Mouse (Mus musculus) CH12.LX (cell line): ENCODE data around the gene Pdha1. TPM values are rescaled to one million over a fixed set of nuclear protein-coding genes. Genes with fewer than 3 reads are reported as not detected.

Source experiments
- DNase-seq: peaks from one replicate; pipeline ENCODE4 v3.0.0-alpha.2; 2013; ENCODE audit errors: extremely low read depth
- H3K27ac ChIP-seq: 2 replicates; pipeline ENCODE4 v1.5.1; 2012; ENCODE audit warnings: low read depth, mild to moderate bottlenecking, control low read depth, moderate library complexity; ENCODE audit not compliant: insufficient read depth
- H3K27me3 ChIP-seq: replicated peaks from 2 replicates; pipeline ENCODE3; 2012; ENCODE audit warnings: inconsistent platforms
- H3K36me3 ChIP-seq, 2 experiments: replicated peaks in 1 of 2; 2 replicates each; pipeline versions ENCODE3 to v1.6.1; 2012; ENCODE audit warnings: inconsistent platforms in 1 of 2, low read length in 1 of 2, mild to moderate bottlenecking in 1 of 2, mixed read lengths in 1 of 2, moderate library complexity in 1 of 2; ENCODE audit not compliant: control insufficient read depth in 1 of 2, insufficient read depth in 1 of 2
- H3K4me1 ChIP-seq, 2 experiments: 2 replicates each; pipeline ENCODE4 v1.6.1; 2012; ENCODE audit warnings: inconsistent platforms in 1 of 2, moderate library complexity in 1 of 2; ENCODE audit not compliant: insufficient read depth in 2 of 2, control insufficient read depth in 1 of 2
- H3K4me2 ChIP-seq: 2 replicates; pipeline ENCODE4 v1.6.1; 2012; ENCODE audit warnings: low read depth, mild to moderate bottlenecking, control low read depth; ENCODE audit not compliant: poor library complexity, insufficient read depth, severe bottlenecking
- H3K4me3 ChIP-seq, 3 experiments: fragments of 150-350 bp in 1 of 3; sonication (generic) in 1 of 3; replicated peaks in 1 of 3; 2 replicates each; pipeline versions ENCODE3 to v1.5.1; 2011 to 2012; ENCODE audit warnings: low read depth in 2 of 3, low read length in 2 of 3, mild to moderate bottlenecking in 2 of 3, moderate library complexity in 2 of 3, control low read depth in 1 of 3, improper control_type of control experiment in 1 of 3, inconsistent platforms in 1 of 3, mixed read lengths in 1 of 3; ENCODE audit not compliant: poor library complexity in 1 of 3
- H3K79me2 ChIP-seq: replicated peaks from 2 replicates; pipeline ENCODE4 v1.6.1; 2012; ENCODE audit warnings: mild to moderate bottlenecking, moderate library complexity; ENCODE audit not compliant: control insufficient read depth, poor library complexity, insufficient read depth, severe bottlenecking; ENCODE audit errors: extremely low read depth
- H3K9ac ChIP-seq: 2 replicates; pipeline ENCODE4 v1.6.1; 2012; ENCODE audit warnings: low read depth, mild to moderate bottlenecking, control low read depth, moderate library complexity; ENCODE audit not compliant: insufficient read depth
- H3K9me3 ChIP-seq: replicated peaks from 2 replicates; pipeline ENCODE3; 2012; ENCODE audit warnings: low read length, inconsistent platforms, mixed read lengths
- BHLHE40 ChIP-seq: IDR thresholded peaks from 2 replicates; pipeline ENCODE4 v1.6.1; 2011; ENCODE audit warnings: mild to moderate bottlenecking, low read depth, low read length, improper control_type of control experiment
- CHD1 ChIP-seq: IDR thresholded peaks from 2 replicates; pipeline ENCODE4 v1.6.1; 2012; ENCODE audit warnings: low read depth, low read length, improper control_type of control experiment, inconsistent platforms
- CHD2 ChIP-seq: IDR thresholded peaks from 2 replicates; pipeline ENCODE4 v1.6.1; 2011; ENCODE audit warnings: low read length, improper control_type of control experiment
- CTCF ChIP-seq, 2 experiments: IDR thresholded peaks in 1 of 2; conservative IDR thresholded peaks in 1 of 2; 2 replicates each; pipeline ENCODE4 v1.5.1; 2011 to 2012; ENCODE audit warnings: low read depth in 2 of 2, low read length in 2 of 2, improper control_type of control experiment in 1 of 2, inconsistent platforms in 1 of 2, mild to moderate bottlenecking in 1 of 2, moderate library complexity in 1 of 2
- E2F4 ChIP-seq: IDR thresholded peaks from 2 replicates; pipeline ENCODE4 v1.6.1; 2011; ENCODE audit warnings: low read depth, low read length, improper control_type of control experiment; ENCODE audit not compliant: insufficient replicate concordance
- ELF1 ChIP-seq: IDR thresholded peaks from 2 replicates; pipeline ENCODE4 v1.6.1; 2014; ENCODE audit warnings: low read depth, mild to moderate bottlenecking, inconsistent platforms, low read length, improper control_type of control experiment
- EP300 ChIP-seq: IDR thresholded peaks from 2 replicates; pipeline ENCODE4 v1.6.1; 2011; ENCODE audit warnings: low read length, improper control_type of control experiment
- ETS1 ChIP-seq: conservative IDR thresholded peaks from 2 replicates; pipeline ENCODE4 v1.6.1; 2012; ENCODE audit warnings: low read depth, mild to moderate bottlenecking, inconsistent platforms, low read length, improper control_type of control experiment, moderate library complexity
- GABPA ChIP-seq: IDR thresholded peaks from 2 replicates; pipeline ENCODE4 v1.6.1; 2012; ENCODE audit warnings: low read depth, low read length, improper control_type of control experiment, inconsistent platforms; ENCODE audit not compliant: insufficient replicate concordance
- HCFC1 ChIP-seq: IDR thresholded peaks from 2 replicates; pipeline ENCODE4 v1.6.1; 2012; ENCODE audit warnings: low read depth, mild to moderate bottlenecking, inconsistent platforms, low read length, improper control_type of control experiment
- IRF4 ChIP-seq: IDR thresholded peaks from 2 replicates; pipeline ENCODE4 v1.6.1; 2014; ENCODE audit warnings: low read depth, mild to moderate bottlenecking, inconsistent platforms, low read length, improper control_type of control experiment
- JUN ChIP-seq: IDR thresholded peaks from 2 replicates; pipeline ENCODE4 v1.6.1; 2011; ENCODE audit warnings: low read depth, mild to moderate bottlenecking, low read length, improper control_type of control experiment, moderate library complexity; ENCODE audit not compliant: insufficient read depth
- JUND ChIP-seq: conservative IDR thresholded peaks from 2 replicates; pipeline ENCODE4 v1.6.1; 2011; ENCODE audit warnings: low read depth, low read length, improper control_type of control experiment
- KAT2A ChIP-seq: IDR thresholded peaks from 2 replicates; pipeline ENCODE4 v1.6.1; 2012; ENCODE audit warnings: low read length, improper control_type of control experiment, inconsistent platforms; ENCODE audit not compliant: insufficient replicate concordance
- MAFK ChIP-seq: IDR thresholded peaks from 2 replicates; pipeline ENCODE4 v1.6.1; 2011; ENCODE audit warnings: low read length, improper control_type of control experiment; ENCODE audit not compliant: insufficient replicate concordance
- MAX ChIP-seq: IDR thresholded peaks from 2 replicates; pipeline ENCODE4 v1.6.1; 2011; ENCODE audit warnings: low read length, improper control_type of control experiment
- MAZ ChIP-seq: IDR thresholded peaks from 2 replicates; pipeline ENCODE4 v1.6.1; 2012; ENCODE audit warnings: low read depth, mild to moderate bottlenecking, inconsistent platforms, low read length, improper control_type of control experiment, moderate library complexity
- MEF2A ChIP-seq: IDR thresholded peaks from 2 replicates; pipeline ENCODE4 v1.6.1; 2014; ENCODE audit warnings: low read depth, mild to moderate bottlenecking, inconsistent platforms, low read length, improper control_type of control experiment, borderline replicate concordance
- MXI1 ChIP-seq: IDR thresholded peaks from 2 replicates; pipeline ENCODE4 v1.6.1; 2011; ENCODE audit warnings: mild to moderate bottlenecking, low read depth, low read length, improper control_type of control experiment
- MYC ChIP-seq: IDR thresholded peaks from 2 replicates; pipeline ENCODE4 v1.6.1; 2011; ENCODE audit warnings: low read depth, mild to moderate bottlenecking, improper control_type of control experiment, low read length
- NELFE ChIP-seq: IDR thresholded peaks from 2 replicates; pipeline ENCODE4 v1.6.1; 2011; ENCODE audit warnings: low read depth, low read length, improper control_type of control experiment
- NRF1 ChIP-seq: IDR thresholded peaks from 2 replicates; pipeline ENCODE4 v1.6.1; 2014; ENCODE audit warnings: low read depth, mild to moderate bottlenecking, inconsistent platforms, low read length, improper control_type of control experiment, moderate library complexity
- PAX5 ChIP-seq: IDR thresholded peaks from 2 replicates; pipeline ENCODE4 v1.6.1; 2012; ENCODE audit warnings: low read length, inconsistent platforms, mixed read lengths
- POLR2A ChIP-seq: IDR thresholded peaks from 2 replicates; pipeline ENCODE4 v1.6.1; 2011; ENCODE audit warnings: low read depth, mild to moderate bottlenecking, improper control_type of control experiment, low read length
- POLR2AphosphoS2 ChIP-seq: IDR thresholded peaks from 2 replicates; pipeline ENCODE4 v1.6.1; 2011; ENCODE audit warnings: low read depth, low read length, improper control_type of control experiment
- RAD21 ChIP-seq: IDR thresholded peaks from 2 replicates; pipeline ENCODE4 v1.6.1; 2011; ENCODE audit warnings: low read depth, mild to moderate bottlenecking, low read length, improper control_type of control experiment, moderate library complexity
- RCOR1 ChIP-seq: conservative IDR thresholded peaks from 2 replicates; pipeline ENCODE4 v1.6.1; 2012; ENCODE audit warnings: low read depth, mild to moderate bottlenecking, inconsistent platforms, low read length, improper control_type of control experiment
- SIN3A ChIP-seq: IDR thresholded peaks from 2 replicates; pipeline ENCODE4 v1.6.1; 2012; ENCODE audit warnings: low read length, improper control_type of control experiment, inconsistent platforms
- SMC3 ChIP-seq: IDR thresholded peaks from 2 replicates; pipeline ENCODE4 v1.6.1; 2011; ENCODE audit warnings: low read depth, low read length, improper control_type of control experiment
- TBP ChIP-seq: conservative IDR thresholded peaks from 2 replicates; pipeline ENCODE4 v1.6.1; 2011; ENCODE audit warnings: low read depth, low read length, improper control_type of control experiment
- TCF12 ChIP-seq: IDR thresholded peaks from 2 replicates; pipeline ENCODE4 v1.6.1; 2014; ENCODE audit warnings: low read depth, mild to moderate bottlenecking, inconsistent platforms, low read length, improper control_type of control experiment
- UBTF ChIP-seq: IDR thresholded peaks from 2 replicates; pipeline ENCODE4 v1.6.1; 2012; ENCODE audit warnings: low read depth, mild to moderate bottlenecking, inconsistent platforms, low read length, improper control_type of control experiment, moderate library complexity
- USF1 ChIP-seq: IDR thresholded peaks from 2 replicates; pipeline ENCODE4 v1.6.1; 2014; ENCODE audit warnings: low read depth, mild to moderate bottlenecking, inconsistent platforms, low read length, improper control_type of control experiment
- USF2 ChIP-seq: conservative IDR thresholded peaks from 2 replicates; pipeline ENCODE4 v1.6.1; 2011; ENCODE audit warnings: low read depth, low read length, improper control_type of control experiment
- ZC3H11A ChIP-seq: IDR thresholded peaks from 2 replicates; pipeline ENCODE4 v1.6.1; 2012; ENCODE audit warnings: low read depth, mild to moderate bottlenecking, inconsistent platforms, low read length, improper control_type of control experiment
- ZKSCAN1 ChIP-seq: IDR thresholded peaks from 2 replicates; pipeline ENCODE4 v1.6.1; 2012; ENCODE audit warnings: low read depth, inconsistent platforms, low read length, improper control_type of control experiment, borderline replicate concordance
- ZMIZ1 ChIP-seq: IDR thresholded peaks from 2 replicates; pipeline ENCODE4 v1.6.1; 2012; ENCODE audit warnings: low read depth, mild to moderate bottlenecking, inconsistent platforms, low read length, improper control_type of control experiment
- ZNF384 ChIP-seq: IDR thresholded peaks from 2 replicates; pipeline ENCODE4 v1.6.1; 2012; ENCODE audit warnings: low read depth, low read length, improper control_type of control experiment, inconsistent platforms
- dilution Hi-C: fragments of 300-500 bp; cut with MboI; formaldehyde crosslinking; loops from 2 replicates; pipeline ENCODE4 v1.14.3; 2020; ENCODE audit warnings: low sequenced_read_pairs; ENCODE audit not compliant: extremely low pct_unique_long_range_greater_than_20kb, extremely low pct_ligation_motif_present
- in situ Hi-C: fragments of 300-500 bp; cut with MboI; formaldehyde crosslinking; loops from 3 replicates; pipeline ENCODE4 v1.14.3; 2019; ENCODE audit warnings: low sequenced_read_pairs, low pct_ligation_motif_present, low pct_unique_long_range_greater_than_20kb, mixed read lengths
- polyA plus RNA-seq: library from polyadenylated mRNA; unstranded; fragments of >175 nt; gene quantifications from 2 replicates; pipeline ENCODE4 v1.2.1, GENCODE M21; 2012; ENCODE audit warnings: low read depth; ENCODE audit not compliant: insufficient read length
- total RNA-seq, 2 experiments: library from RNA; depleted of rRNA; stranded (reverse); fragments of 300-350 nt in 1 of 2; fragments of >200 nt in 1 of 2; gene quantifications; 2 replicates each; pipeline ENCODE4 v1.2.3; 2012 to 2014

Gene Pdha1
- total and polyA plus RNA-seq, 3 experiments: 112 to 153 (median 114) TPM

DNA sequence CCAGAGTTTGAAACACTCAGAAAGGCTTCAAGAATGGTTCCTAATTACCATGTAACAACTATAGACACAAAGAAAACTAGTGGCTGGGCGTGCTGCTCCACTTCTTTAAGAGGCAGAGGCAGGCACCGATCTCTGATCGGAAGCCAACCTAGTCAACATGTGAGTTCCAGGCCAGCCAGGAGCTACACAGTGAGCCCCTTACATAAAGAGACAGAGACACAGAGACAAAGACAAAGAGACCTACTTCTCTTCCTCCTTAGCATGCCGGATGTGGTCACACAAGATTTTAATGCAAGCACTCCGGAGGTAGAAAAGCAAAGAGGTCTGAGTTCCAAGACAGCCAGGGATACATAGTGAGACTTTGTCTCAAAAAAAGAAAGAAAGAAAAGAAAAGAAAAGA, 2.1 kb downstream of the Pdha1 start:
- Histone ChIP-seq H3K27ac (peak overlapping the region; percentile 72), H3K9me3 (no peaks in the 10 kb centered on the region), H3K4me3 (peak overlapping the region; percentile 59 to 79 (median 66)), H3K79me2 (peaks cover 31% of the 10 kb centered on the region), H3K4me1 (peaks cover 0 to 8% of the 10 kb centered on the region in 2 experiments; a peak in 2 of 4 replicates), H3K4me2 (peak overlapping the region; percentile 88; the same call in 1 of the 2 replicates), H3K9ac (peak overlapping the region; percentile 66), H3K36me3 (peaks cover 10 to 11% of the 10 kb centered on the region in 2 experiments), H3K27me3 (no peaks in the 10 kb centered on the region)
- in situ Hi-C loops: no loop called here
- dilution Hi-C loops: no loop called here
- TF ChIP-seq MEF2A (no peak), UBTF (no peak), RAD21 (no peak), TBP (0 out of 2 replicates have a peak, but pooled peaks have one; percentile 43), ZKSCAN1 (no peak), PAX5 (no peak), KAT2A (no peak), ELF1 (no peak), IRF4 (no peak), E2F4 (no peak), MAX (no peak), USF2 (no peak), ETS1 (no peak), CHD1 (no peak), SIN3A (peak; percentile 69; the same call in 1 of the 2 replicates), ZNF384 (no peak), TCF12 (0 out of 2 replicates have a peak, but pooled peaks have one; percentile 13), SMC3 (no peak), MAZ (no peak), RCOR1 (no peak), EP300 (no peak), NELFE (no peak), MYC (no peak), BHLHE40 (no peak), POLR2A (peak; percentile 31), GABPA (no peak), CTCF (conservative IDR thresholded peaks at IDR 0.05 in 1 of 2, IDR thresholded peaks at IDR 0.05 in 1 of 2; ENCODE audit: low read depth in 2 of 2, low read length in 2 of 2) (no peak), ZMIZ1 (no peak), NRF1 (no peak), USF1 (no peak), HCFC1 (peak; percentile 30; the same call in 1 of the 2 replicates), JUN (no peak), CHD2 (no peak), JUND (no peak), ZC3H11A (no peak), MAFK (no peak), POLR2AphosphoS2 (no peak), MXI1 (peak; percentile 16; the same call in 1 of the 2 replicates)
- DNase-seq: peak; percentile 48
